Mouse (Mus musculus): ENCODE measurements around the gene Pxdn. TPM values are rescaled to one million over a fixed set of nuclear protein-coding genes. Genes with fewer than 3 reads are reported as not detected.

The Pxdn gene
- total RNA-seq, 1 experiment, result 53.7 TPM

- no peak overlapping the region for H3K9ac ChIP-seq (ENCODE audit: insufficient read depth, low read depth, low read length, poor library complexity, severe bottlenecking)
- in situ Hi-C loops (cut with MboI; ENCODE audit: low sequenced_read_pairs in 2 of 2, unreplicated experiment in 2 of 2), result no loop called here
- no peak overlapping the region for H3K27ac ChIP-seq (ENCODE audit: insufficient read depth, low read depth, low read length, poor library complexity, severe bottlenecking)
- H3K4me3 ChIP-seq (ENCODE audit: insufficient read depth in 1 of 2, low read depth in 1 of 2, low read length in 2 of 2, poor library complexity in 1 of 2, severe bottlenecking in 1 of 2), result no peak overlapping the region
- H3K36me3 ChIP-seq (ENCODE audit: control insufficient read depth, insufficient read depth, low read length, poor library complexity, severe bottlenecking), result peaks cover 2% of the 10 kb centered on the region; the same call in 1 of the 2 replicates
- no peak for DNase-seq (ENCODE audit: low read depth, low spot score)
- no peak for TF ChIP-seq MAFK (IDR thresholded peaks at IDR 0.05; ENCODE audit: insufficient read depth, low read depth, low read length)
- TF ChIP-seq CHD2 (IDR thresholded peaks at IDR 0.05; ENCODE audit: low read depth, low read length), result no peak
- TF ChIP-seq HCFC1 (IDR thresholded peaks at IDR 0.05; ENCODE audit: borderline replicate concordance, insufficient read depth, low read length), result no peak
- TF ChIP-seq ZNF384 (IDR thresholded peaks at IDR 0.05; ENCODE audit: low read depth, low read length), result no peak
- no peak for TF ChIP-seq ZC3H11A (IDR thresholded peaks at IDR 0.05; ENCODE audit: borderline replicate concordance, low read depth, low read length)
- no peaks in the 10 kb centered on the region for H3K4me1 ChIP-seq (ENCODE audit: control insufficient read depth in 2 of 2, insufficient read depth in 2 of 2, low read length in 2 of 2, poor library complexity in 1 of 2)
- H3K9me3 ChIP-seq (ENCODE audit: control insufficient read depth, insufficient read depth, low read depth, low read length), result no peaks in the 10 kb centered on the region
These were observed 42.7 kb downstream of the Pxdn start for GRCm38 (mm10) chr12:29980076-29980475.

GRCm38 (mm10) chr12:29981722-29982293, 44.4 kb downstream of the Pxdn start:
- H3K9ac ChIP-seq (ENCODE audit: insufficient read depth, low read depth, low read length, poor library complexity, severe bottlenecking), result no peak overlapping the region
- in situ Hi-C loops (cut with MboI; ENCODE audit: low sequenced_read_pairs in 2 of 2, unreplicated experiment in 2 of 2), result no loop called here
- peaks cover 2% of the 10 kb centered on the region; the same call in 1 of the 2 replicates for H3K36me3 ChIP-seq (ENCODE audit: control insufficient read depth, insufficient read depth, low read length, poor library complexity, severe bottlenecking)
- H3K4me1 ChIP-seq (ENCODE audit: control insufficient read depth in 2 of 2, insufficient read depth in 2 of 2, low read length in 2 of 2, poor library complexity in 1 of 2), result no peaks in the 10 kb centered on the region
- no peak overlapping the region for H3K4me3 ChIP-seq (ENCODE audit: insufficient read depth in 1 of 2, low read depth in 1 of 2, low read length in 2 of 2, poor library complexity in 1 of 2, severe bottlenecking in 1 of 2)
- no peak overlapping the region for H3K27ac ChIP-seq (ENCODE audit: insufficient read depth, low read depth, low read length, poor library complexity, severe bottlenecking)
- H3K9me3 ChIP-seq (ENCODE audit: control insufficient read depth, insufficient read depth, low read depth, low read length), result no peaks in the 10 kb centered on the region
- DNase-seq (ENCODE audit: low read depth, low spot score), result no peak
- TF ChIP-seq ZNF384 (IDR thresholded peaks at IDR 0.05; ENCODE audit: low read depth, low read length), result no peak
- TF ChIP-seq HCFC1 (IDR thresholded peaks at IDR 0.05; ENCODE audit: borderline replicate concordance, insufficient read depth, low read length), result no peak
- TF ChIP-seq MAFK (IDR thresholded peaks at IDR 0.05; ENCODE audit: insufficient read depth, low read depth, low read length), result no peak
- no peak for TF ChIP-seq ZC3H11A (IDR thresholded peaks at IDR 0.05; ENCODE audit: borderline replicate concordance, low read depth, low read length)
- no peak for TF ChIP-seq CHD2 (IDR thresholded peaks at IDR 0.05; ENCODE audit: low read depth, low read length)

GRCm38 (mm10) chr12:29983190-29983589, 45.8 kb downstream of the Pxdn start:
- Histone ChIP-seq H3K4me1 (ENCODE audit: control insufficient read depth in 2 of 2, insufficient read depth in 2 of 2, low read length in 2 of 2, poor library complexity in 1 of 2) (no peaks in the 10 kb centered on the region), H3K36me3 (ENCODE audit: control insufficient read depth, insufficient read depth, low read length, poor library complexity, severe bottlenecking) (peaks cover 2% of the 10 kb centered on the region; the same call in 1 of the 2 replicates), H3K27ac (ENCODE audit: insufficient read depth, low read depth, low read length, poor library complexity, severe bottlenecking) (no peak overlapping the region), H3K9me3 (ENCODE audit: control insufficient read depth, insufficient read depth, low read depth, low read length) (no peaks in the 10 kb centered on the region), H3K4me3 (ENCODE audit: insufficient read depth in 1 of 2, low read depth in 1 of 2, low read length in 2 of 2, poor library complexity in 1 of 2, severe bottlenecking in 1 of 2) (no peak overlapping the region), H3K9ac (ENCODE audit: insufficient read depth, low read depth, low read length, poor library complexity, severe bottlenecking) (no peak overlapping the region)
- in situ Hi-C loops (cut with MboI; ENCODE audit: low sequenced_read_pairs in 2 of 2, unreplicated experiment in 2 of 2), result no loop called here
- no peak for TF ChIP-seq MAFK (IDR thresholded peaks at IDR 0.05; ENCODE audit: insufficient read depth, low read depth, low read length)
- TF ChIP-seq ZNF384 (IDR thresholded peaks at IDR 0.05; ENCODE audit: low read depth, low read length), result no peak
- TF ChIP-seq HCFC1 (IDR thresholded peaks at IDR 0.05; ENCODE audit: borderline replicate concordance, insufficient read depth, low read length), result no peak
- no peak for TF ChIP-seq ZC3H11A (IDR thresholded peaks at IDR 0.05; ENCODE audit: borderline replicate concordance, low read depth, low read length)
- no peak for TF ChIP-seq CHD2 (IDR thresholded peaks at IDR 0.05; ENCODE audit: low read depth, low read length)
- DNase-seq (ENCODE audit: low read depth, low spot score), result no peak

- no peak for TF ChIP-seq HCFC1 (IDR thresholded peaks at IDR 0.05; ENCODE audit: borderline replicate concordance, insufficient read depth, low read length)
- TF ChIP-seq MAFK (IDR thresholded peaks at IDR 0.05; ENCODE audit: insufficient read depth, low read depth, low read length), result no peak
- no peak for TF ChIP-seq ZC3H11A (IDR thresholded peaks at IDR 0.05; ENCODE audit: borderline replicate concordance, low read depth, low read length)
- no peak for TF ChIP-seq ZNF384 (IDR thresholded peaks at IDR 0.05; ENCODE audit: low read depth, low read length)
- no peak for TF ChIP-seq CHD2 (IDR thresholded peaks at IDR 0.05; ENCODE audit: low read depth, low read length)
These were observed 47.7 kb downstream of the Pxdn start for GRCm38 (mm10) chr12:29985126-29985525.

More at GRCm38 (mm10) chr12:29985126-29985525, 47.7 kb downstream of the Pxdn start:
- H3K27ac ChIP-seq (ENCODE audit: insufficient read depth, low read depth, low read length, poor library complexity, severe bottlenecking), result no peak overlapping the region
- no peak overlapping the region for H3K9ac ChIP-seq (ENCODE audit: insufficient read depth, low read depth, low read length, poor library complexity, severe bottlenecking)
- DNase-seq (ENCODE audit: low read depth, low spot score), result no peak
- no peaks in the 10 kb centered on the region for H3K4me1 ChIP-seq (ENCODE audit: control insufficient read depth in 2 of 2, insufficient read depth in 2 of 2, low read length in 2 of 2, poor library complexity in 1 of 2)
- H3K4me3 ChIP-seq (ENCODE audit: insufficient read depth in 1 of 2, low read depth in 1 of 2, low read length in 2 of 2, poor library complexity in 1 of 2, severe bottlenecking in 1 of 2), result no peak overlapping the region
- in situ Hi-C loops (cut with MboI; ENCODE audit: low sequenced_read_pairs in 2 of 2, unreplicated experiment in 2 of 2), result no loop called here
- H3K36me3 ChIP-seq (ENCODE audit: control insufficient read depth, insufficient read depth, low read length, poor library complexity, severe bottlenecking), result peaks cover 2% of the 10 kb centered on the region; the same call in 1 of the 2 replicates
- H3K9me3 ChIP-seq (ENCODE audit: control insufficient read depth, insufficient read depth, low read depth, low read length), result no peaks in the 10 kb centered on the region

All from ES-E14 (cell line).